Mouse (Mus musculus): ENCODE data around the gene Defb25. TPM values are rescaled to one million over a fixed set of nuclear protein-coding genes. Genes with fewer than 3 reads are reported as not detected.

Defb25 gene
- polyA plus RNA-seq, 1 experiment: 2.0 TPM

DNA sequence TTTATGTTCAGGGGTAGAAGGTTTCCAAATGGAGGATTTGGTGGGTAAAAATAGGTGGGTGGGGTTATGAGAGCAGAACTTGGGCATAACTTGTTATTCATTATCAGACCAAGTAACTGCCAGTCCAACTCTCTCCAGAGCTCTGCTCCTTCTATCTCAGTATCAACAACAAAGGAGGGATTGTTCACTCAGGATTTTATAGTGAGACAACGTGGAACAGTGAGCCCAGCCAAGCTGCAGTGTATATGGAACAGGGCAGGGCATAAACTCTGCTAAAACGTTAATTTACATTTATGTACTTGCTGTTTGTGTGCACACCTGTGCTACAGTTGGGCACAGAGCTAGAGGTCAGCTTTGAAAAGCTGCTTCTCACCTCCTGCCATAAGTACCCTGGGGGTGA lies 34.4 kb downstream of the Defb25 start:
- 68% methylated on average over 2 of the region's 2 CpGs for WGBS
- no peak overlapping the region for H3K4me3 ChIP-seq (ENCODE audit: control insufficient read depth, insufficient read depth, low read length)
- DNase-seq: no peak
- H3K27me3 ChIP-seq (ENCODE audit: control insufficient read depth, insufficient read depth, low read length): no peaks in the 10 kb centered on the region
- H3K4me1 ChIP-seq (replicated peaks; ENCODE audit: control insufficient read depth, insufficient read depth, low read length): no peaks in the 10 kb centered on the region
- TF ChIP-seq POLR2A (IDR thresholded peaks at IDR 0.05; ENCODE audit: control insufficient read depth, extremely low read depth, insufficient read depth, low read length, poor library complexity): no peak
- TF ChIP-seq CTCF (IDR thresholded peaks at IDR 0.05; ENCODE audit: borderline replicate concordance, control insufficient read depth, extremely low read depth, insufficient read depth, low read length, poor library complexity): no peak
- no peaks in the 10 kb centered on the region for H3K36me3 ChIP-seq (ENCODE audit: control insufficient read depth, insufficient read depth, low read length)
- H3K27ac ChIP-seq (ENCODE audit: control insufficient read depth, insufficient read depth, low read length): no peak overlapping the region

DNA sequence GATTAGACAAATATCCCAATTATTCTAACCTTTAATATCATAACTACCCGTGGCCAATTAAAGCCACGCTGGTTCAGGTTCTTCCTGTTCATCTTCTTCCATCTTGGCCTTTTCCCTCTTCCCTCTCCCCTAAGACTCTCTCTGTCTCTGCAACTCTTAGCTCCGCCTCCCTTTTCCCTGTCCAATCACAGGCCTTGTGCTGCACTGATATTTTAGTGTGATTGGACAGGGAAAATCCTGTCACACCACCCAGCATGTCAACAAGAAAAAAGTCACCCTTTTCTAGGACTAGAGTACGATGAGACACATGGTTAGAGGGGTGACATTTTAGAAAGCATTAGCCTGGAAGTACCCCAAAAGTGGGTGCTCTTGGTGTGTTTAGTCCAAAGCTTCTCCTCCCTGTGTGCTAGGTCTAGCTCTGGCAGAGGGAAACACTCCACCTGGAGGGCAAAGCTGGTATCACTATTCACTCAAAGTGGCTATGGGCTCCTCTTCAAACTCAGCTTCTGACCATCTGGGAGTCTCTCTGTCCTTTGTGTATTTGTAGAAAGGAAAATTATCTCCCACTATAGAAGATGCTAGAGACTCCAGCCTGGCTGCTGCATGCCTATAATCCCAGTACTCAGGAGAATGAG lies 35.8 kb downstream of the Defb25 start:
- DNase-seq: peak; percentile 17
- WGBS: 79% methylated on average over 4 of the region's 4 CpGs

DNA sequence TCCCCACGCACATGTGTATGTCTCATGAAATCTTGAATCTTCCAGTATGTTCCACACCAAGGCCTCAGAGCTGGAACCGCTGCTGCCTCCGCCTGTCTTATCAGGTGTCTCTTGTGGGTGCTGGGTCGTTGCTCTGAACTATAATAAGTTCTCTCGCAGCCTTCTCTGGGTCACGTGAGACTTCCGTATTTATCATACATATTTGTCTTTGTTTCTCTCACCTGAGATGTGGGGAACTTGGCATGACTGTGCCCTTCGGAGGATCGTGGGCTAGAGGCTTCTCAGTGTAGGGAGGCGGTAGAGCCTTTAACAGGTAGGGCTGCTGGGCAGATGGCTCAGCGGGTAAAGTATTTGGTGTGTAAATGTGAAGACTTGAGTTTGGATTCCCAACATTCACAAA lies 42.2 kb downstream of the Defb25 start:
- WGBS: 91% methylated on average over 11 of the region's 11 CpGs
- no peak overlapping the region for H3K27ac ChIP-seq (ENCODE audit: control insufficient read depth, insufficient read depth, low read length)
- no peaks in the 10 kb centered on the region for H3K4me1 ChIP-seq (replicated peaks; ENCODE audit: control insufficient read depth, insufficient read depth, low read length)
- H3K27me3 ChIP-seq (ENCODE audit: control insufficient read depth, insufficient read depth, low read length): no peaks in the 10 kb centered on the region
- H3K4me3 ChIP-seq (ENCODE audit: control insufficient read depth, insufficient read depth, low read length): no peak overlapping the region
- no peak for TF ChIP-seq POLR2A (IDR thresholded peaks at IDR 0.05; ENCODE audit: control insufficient read depth, extremely low read depth, insufficient read depth, low read length, poor library complexity)
- no peak for TF ChIP-seq CTCF (IDR thresholded peaks at IDR 0.05; ENCODE audit: borderline replicate concordance, control insufficient read depth, extremely low read depth, insufficient read depth, low read length, poor library complexity)
- no peak for DNase-seq
- H3K36me3 ChIP-seq (ENCODE audit: control insufficient read depth, insufficient read depth, low read length): no peaks in the 10 kb centered on the region

More for the DNA sequence above, 35.8 kb downstream of the Defb25 start:
- H3K36me3 ChIP-seq (ENCODE audit: control insufficient read depth, insufficient read depth, low read length): no peaks in the 10 kb centered on the region
- no peak overlapping the region for H3K27ac ChIP-seq (ENCODE audit: control insufficient read depth, insufficient read depth, low read length)
- no peaks in the 10 kb centered on the region for H3K27me3 ChIP-seq (ENCODE audit: control insufficient read depth, insufficient read depth, low read length)
- no peak for TF ChIP-seq POLR2A (IDR thresholded peaks at IDR 0.05; ENCODE audit: control insufficient read depth, extremely low read depth, insufficient read depth, low read length, poor library complexity)
- no peak for TF ChIP-seq CTCF (IDR thresholded peaks at IDR 0.05; ENCODE audit: borderline replicate concordance, control insufficient read depth, extremely low read depth, insufficient read depth, low read length, poor library complexity)
- no peak overlapping the region for H3K4me3 ChIP-seq (ENCODE audit: control insufficient read depth, insufficient read depth, low read length)
- H3K4me1 ChIP-seq (replicated peaks; ENCODE audit: control insufficient read depth, insufficient read depth, low read length): no peaks in the 10 kb centered on the region

DNA sequence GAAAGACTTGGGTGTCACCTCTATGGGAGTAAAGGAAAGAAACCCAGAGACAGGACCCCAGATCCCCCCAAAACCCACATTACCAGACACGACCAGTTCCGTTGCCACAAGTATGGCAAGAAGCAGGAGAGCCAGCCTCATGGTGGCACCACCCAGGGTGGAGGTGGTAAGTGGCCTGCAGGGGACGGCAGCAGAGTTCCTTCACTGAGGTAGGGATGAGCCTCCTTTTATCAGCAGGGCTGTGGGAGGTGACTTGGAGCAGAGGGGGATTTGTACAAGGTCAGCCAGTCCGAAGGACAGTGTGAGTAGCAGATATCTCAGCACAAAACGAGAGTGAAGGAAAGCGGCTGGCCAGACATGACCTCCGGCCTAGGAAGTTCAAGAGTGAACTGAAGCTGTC lies 42.7 kb downstream of the Defb25 start, which contains the start of gene Defb19:
Gene Defb19 (minus strand): TSS at position 206 of the 400 bp plus-strand sequence.
- Histone ChIP-seq H3K4me1 (replicated peaks; ENCODE audit: control insufficient read depth, insufficient read depth, low read length) (no peaks in the 10 kb centered on the region), H3K4me3 (ENCODE audit: control insufficient read depth, insufficient read depth, low read length) (no peak within 1 kb of the TSS), H3K27ac (ENCODE audit: control insufficient read depth, insufficient read depth, low read length) (no peak within 1 kb of the TSS), H3K36me3 (ENCODE audit: control insufficient read depth, insufficient read depth, low read length) (no peaks in the 10 kb centered on the region), H3K27me3 (ENCODE audit: control insufficient read depth, insufficient read depth, low read length) (no peaks in the 10 kb centered on the region)
- DNase-seq: no peak
- TF ChIP-seq POLR2A (IDR thresholded peaks at IDR 0.05; ENCODE audit: control insufficient read depth, extremely low read depth, insufficient read depth, low read length, poor library complexity) (no peak), CTCF (IDR thresholded peaks at IDR 0.05; ENCODE audit: borderline replicate concordance, control insufficient read depth, extremely low read depth, insufficient read depth, low read length, poor library complexity) (no peak)
- WGBS: 87% methylated on average over 7 of the region's 7 CpGs

DNA sequence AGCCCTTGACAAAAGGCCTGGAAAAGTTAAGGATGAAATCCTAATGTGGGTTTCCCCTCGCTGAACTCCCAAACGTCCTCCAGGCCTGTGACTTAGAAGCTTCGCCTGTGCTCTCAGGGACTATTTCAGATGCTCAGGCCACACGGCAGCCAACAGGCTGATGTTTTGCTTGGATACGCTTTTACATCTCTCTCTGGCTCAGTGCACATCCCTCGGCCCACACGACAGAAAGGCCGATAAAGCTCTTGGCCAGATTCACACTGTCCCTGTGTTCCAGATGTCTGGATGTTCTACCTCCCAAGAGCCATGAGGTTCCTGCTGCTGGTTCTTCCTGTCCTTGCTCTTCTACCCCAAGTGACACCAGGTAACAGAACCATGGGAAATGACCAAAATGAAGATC lies 49.4 kb downstream of the Defb25 start:
- 94% methylated on average over 8 of the region's 8 CpGs for whole genome bisulfite sequencing
- Histone ChIP-seq H3K36me3 (ENCODE audit: control insufficient read depth, insufficient read depth, low read length) (no peaks in the 10 kb centered on the region), H3K4me3 (ENCODE audit: control insufficient read depth, insufficient read depth, low read length) (no peak overlapping the region), H3K4me1 (replicated peaks; ENCODE audit: control insufficient read depth, insufficient read depth, low read length) (no peaks in the 10 kb centered on the region), H3K27ac (ENCODE audit: control insufficient read depth, insufficient read depth, low read length) (no peak overlapping the region), H3K27me3 (ENCODE audit: control insufficient read depth, insufficient read depth, low read length) (no peaks in the 10 kb centered on the region)
- TF ChIP-seq CTCF (IDR thresholded peaks at IDR 0.05; ENCODE audit: borderline replicate concordance, control insufficient read depth, extremely low read depth, insufficient read depth, low read length, poor library complexity): no peak
- TF ChIP-seq POLR2A (IDR thresholded peaks at IDR 0.05; ENCODE audit: control insufficient read depth, extremely low read depth, insufficient read depth, low read length, poor library complexity): no peak
- no peak for DNase-seq

Other genes starting within 250 kb of the Defb25 start
- 0.07 TPM in 1 of 2 replicates, not detected in the other for gene Nrsn2, start 246.4 kb downstream of the Defb25 start, polyA plus RNA-seq (2012; rRNA removed)
- gene Sox12, start 225.0 kb downstream of the Defb25 start, polyA plus RNA-seq (2012; rRNA removed): 3.8 and 4.5 TPM in 2 replicates
- gene Zcchc3, start 208.0 kb downstream of the Defb25 start, polyA plus RNA-seq (2012; rRNA removed): 1.7 and 2.0 TPM in 2 replicates
- gene 6820408C15Rik, start 207.5 kb downstream of the Defb25 start, polyA plus RNA-seq (2012; rRNA removed): 0.36 and 0.50 TPM in 2 replicates
- not detected in 2 replicates for gene Defb23, start 158.4 kb downstream of the Defb25 start, polyA plus RNA-seq (2012; rRNA removed)
- gene Defb20, start 146.0 kb downstream of the Defb25 start, polyA plus RNA-seq (2012; rRNA removed): not detected in 2 replicates
- gene Defb22, start 132.9 kb downstream of the Defb25 start, polyA plus RNA-seq (2012; rRNA removed): 0.24 TPM in 1 of 2 replicates, not detected in the other
- not detected in 2 replicates for gene Defb26, start 111.4 kb downstream of the Defb25 start, polyA plus RNA-seq (2012; rRNA removed)
- not detected in 2 replicates for gene Defb28, start 104.8 kb downstream of the Defb25 start, polyA plus RNA-seq (2012; rRNA removed)
- not detected in 2 replicates for gene Defb29, start 83.0 kb downstream of the Defb25 start, polyA plus RNA-seq (2012; rRNA removed)
- not detected in 2 replicates for gene Gm17416, start 53.7 kb downstream of the Defb25 start, polyA plus RNA-seq (2012; rRNA removed)
- gene Defb21, start 50.3 kb downstream of the Defb25 start, polyA plus RNA-seq (2012; rRNA removed): not detected in 2 replicates
- gene Defb19, start 42.7 kb downstream of the Defb25 start, polyA plus RNA-seq (2012; rRNA removed): 1.5 and 1.7 TPM in 2 replicates
- not detected in 2 replicates for gene Defb45, start 23.7 kb downstream of the Defb25 start, polyA plus RNA-seq (2012; rRNA removed)
- not detected in 2 replicates for gene Defb36, start 18.7 kb downstream of the Defb25 start, polyA plus RNA-seq (2012; rRNA removed)
- 2.9 and 3.3 TPM in 2 replicates for gene Rem1, start 3.9 kb upstream of the Defb25 start, polyA plus RNA-seq (2012; rRNA removed)
- gene H13, start 46.4 kb upstream of the Defb25 start, polyA plus RNA-seq (2012; rRNA removed): 270 and 324 TPM in 2 replicates
- gene Mcts2, start 64.0 kb upstream of the Defb25 start, polyA plus RNA-seq (2012; rRNA removed): 4.2 and 4.4 TPM in 2 replicates
- gene Id1, start 113.2 kb upstream of the Defb25 start, polyA plus RNA-seq (2012; rRNA removed): 54.6 and 66.4 TPM in 2 replicates
- 1.6 and 1.9 TPM in 2 replicates for gene Cox4i2, start 131.1 kb upstream of the Defb25 start, polyA plus RNA-seq (2012; rRNA removed)
- 205 and 207 TPM in 2 replicates for gene Bcl2l1, start 208.7 kb upstream of the Defb25 start, polyA plus RNA-seq (2012; rRNA removed)
- 16.1 and 19.1 TPM in 2 replicates for gene Tpx2, start 224.9 kb upstream of the Defb25 start, polyA plus RNA-seq (2012; rRNA removed)

Measured in thymus, adult 2 months (tissue).